8 mouse cellular contexts compared by ENCODE assay signal in genomic region chr5:144964465-144964864, GRCm38 (mm10). TPM values are rescaled to one million over a fixed set of nuclear protein-coding genes. Genes with fewer than 3 reads are reported as not detected.
DNase-seq lines count a peak whose midpoint lies in the region; ATAC-seq lines count a peak whose summit lies in the region.

No protein-coding gene starts in this region.

- peak overlapping the region; percentile 88 for H3K4me3 ChIP-seq in kidney, embryonic 16.5 days (ENCODE audit: low read length)
- H3K4me3 ChIP-seq in embryonic facial prominence, embryonic 11.5 days (ENCODE audit: low read depth, low read length) = peak overlapping the region; percentile 89
- peak overlapping the region; percentile 98 for H3K4me3 ChIP-seq in hindbrain, embryonic 15.5 days
- H3K4me3 ChIP-seq in midbrain, embryonic 16.5 days (ENCODE audit: low read depth, low read length) = peak overlapping the region; percentile 70

- WGBS in kidney, embryonic 16.5 days = 38% methylated on average over 7 of the region's 8 CpGs
- 18% methylated on average over 7 of the region's 8 CpGs for WGBS in embryonic facial prominence, embryonic 11.5 days
- 23% methylated on average over 8 of the region's 8 CpGs for whole genome bisulfite sequencing in hindbrain, embryonic 15.5 days
- 27% methylated on average over 7 of the region's 8 CpGs for WGBS in midbrain, embryonic 16.5 days

- peak overlapping the region; percentile 95; the same call in 1 of the 2 replicates for H3K27ac ChIP-seq in kidney, embryonic 16.5 days (ENCODE audit: low read length)
- no peak overlapping the region for H3K27ac ChIP-seq in embryonic facial prominence, embryonic 11.5 days (replicated peaks; ENCODE audit: low read depth, low read length)
- H3K27ac ChIP-seq in hindbrain, embryonic 15.5 days (replicated peaks) = peak overlapping the region; percentile 91
- H3K27ac ChIP-seq in midbrain, embryonic 16.5 days (ENCODE audit: low read length) = peak overlapping the region; percentile 84

- H3K4me1 ChIP-seq in kidney, embryonic 16.5 days (ENCODE audit: insufficient read depth, low read length) = peaks cover 26% of the 10 kb centered on the region
- peaks cover 4% of the 10 kb centered on the region; the same call in 1 of the 2 replicates for H3K4me1 ChIP-seq in embryonic facial prominence, embryonic 11.5 days (ENCODE audit: control insufficient read depth, insufficient read depth, low read length)
- peaks cover 46% of the 10 kb centered on the region for H3K4me1 ChIP-seq in hindbrain, embryonic 15.5 days (replicated peaks)
- H3K4me1 ChIP-seq in midbrain, embryonic 16.5 days (ENCODE audit: control insufficient read depth, insufficient read depth, low read length) = peaks cover 31% of the 10 kb centered on the region

- peaks cover 4% of the 10 kb centered on the region; the same call in 1 of the 2 replicates for H3K27me3 ChIP-seq in kidney, embryonic 16.5 days (ENCODE audit: insufficient read depth, low read length)
- H3K27me3 ChIP-seq in embryonic facial prominence, embryonic 11.5 days (ENCODE audit: control insufficient read depth, insufficient read depth, low read length) = peaks cover 3% of the 10 kb centered on the region; the same call in 1 of the 2 replicates
- H3K27me3 ChIP-seq in hindbrain, embryonic 15.5 days = peaks cover 4% of the 10 kb centered on the region; the same call in 1 of the 2 replicates
- no peaks in the 10 kb centered on the region; the same call in 1 of the 2 replicates for H3K27me3 ChIP-seq in midbrain, embryonic 16.5 days (ENCODE audit: control insufficient read depth, insufficient read depth, low read depth, low read length)

- H3K4me2 ChIP-seq in kidney, embryonic 16.5 days (replicated peaks; ENCODE audit: low read depth, low read length) = peak overlapping the region; percentile 90
- peak overlapping the region; percentile 13; the same call in 1 of the 2 replicates for H3K4me2 ChIP-seq in embryonic facial prominence, embryonic 11.5 days (ENCODE audit: low read depth, low read length)
- peak overlapping the region; percentile 80 for H3K4me2 ChIP-seq in hindbrain, embryonic 15.5 days
- H3K4me2 ChIP-seq in midbrain, embryonic 16.5 days (ENCODE audit: low read length) = peak overlapping the region; percentile 54

- ATAC-seq in kidney, embryonic 16.5 days (ENCODE audit: low FRiP score, low TSS enrichment) = peak; percentile 44
- ATAC-seq in embryonic facial prominence, embryonic 11.5 days (replicated peaks; ENCODE audit: insufficient number of reproducible peaks, low FRiP score, low TSS enrichment, low read depth) = peak; percentile 77
- peak; percentile 67 for ATAC-seq in hindbrain, embryonic 15.5 days (ENCODE audit: low FRiP score, low read depth)
- peak; percentile 74 for ATAC-seq in midbrain, embryonic 16.5 days
- ATAC-seq in CD4-positive, CD25-positive, alpha-beta regulatory T cell, adult 4 months = no peak

- no peak overlapping the region for H3K9ac ChIP-seq in kidney, embryonic 16.5 days (replicated peaks; ENCODE audit: low read length)
- no peak overlapping the region for H3K9ac ChIP-seq in embryonic facial prominence, embryonic 11.5 days (replicated peaks; ENCODE audit: low read length)
- H3K9ac ChIP-seq in hindbrain, embryonic 15.5 days = no peak overlapping the region
- peak overlapping the region; percentile 39; the same call in 1 of the 2 replicates for H3K9ac ChIP-seq in midbrain, embryonic 16.5 days (ENCODE audit: low read depth, low read length)

- no peaks in the 10 kb centered on the region for H3K9me3 ChIP-seq in kidney, embryonic 16.5 days (ENCODE audit: low read length)
- H3K9me3 ChIP-seq in embryonic facial prominence, embryonic 11.5 days (replicated peaks; ENCODE audit: control insufficient read depth, low read length) = no peaks in the 10 kb centered on the region
- no peaks in the 10 kb centered on the region for H3K9me3 ChIP-seq in hindbrain, embryonic 15.5 days
- no peaks in the 10 kb centered on the region for H3K9me3 ChIP-seq in midbrain, embryonic 16.5 days (replicated peaks; ENCODE audit: control insufficient read depth, low read length, poor library complexity, severe bottlenecking)

- no peak for DNase-seq in kidney, postnatal 4 days
- no peak for DNase-seq in embryonic facial prominence, embryonic 11.5 days (ENCODE audit: low spot score)
- DNase-seq in spleen, postnatal 10 days (ENCODE audit: low spot score in 2 of 2) = no peak
- no peak for DNase-seq in thymus, adult 18-20 months

- H3K36me3 ChIP-seq in kidney, embryonic 16.5 days (ENCODE audit: insufficient read depth, low read length) = no peaks in the 10 kb centered on the region
- H3K36me3 ChIP-seq in embryonic facial prominence, embryonic 11.5 days (replicated peaks; ENCODE audit: control insufficient read depth, insufficient read depth, low read depth, low read length) = no peaks in the 10 kb centered on the region
- H3K36me3 ChIP-seq in hindbrain, embryonic 15.5 days = no peaks in the 10 kb centered on the region
- no peaks in the 10 kb centered on the region for H3K36me3 ChIP-seq in midbrain, embryonic 16.5 days (ENCODE audit: control insufficient read depth, insufficient read depth, low read length)

RNA-seq across cellular contexts. Expression of gene Smurf1, which starts 1.2 kb away (rescaled TPM):
- polyA plus RNA-seq in kidney, embryonic 16.5 days (2015; fragmentation: Nextera tagmentation; extraction: Ambion mirVana) = 9.5 and 14.0 TPM in 2 replicates
- polyA plus RNA-seq in embryonic facial prominence, embryonic 11.5 days (2014; fragmentation: Nextera tagmentation; extraction: Ambion mirVana) = 12.1 and 16.7 TPM in 2 replicates
- polyA plus RNA-seq in hindbrain, embryonic 15.5 days (2015; fragmentation: Nextera tagmentation; extraction: Ambion mirVana) = 33.9 and 36.0 TPM in 2 replicates
- polyA plus RNA-seq in midbrain, embryonic 16.5 days (2015; fragmentation: Nextera tagmentation; extraction: Ambion mirVana) = 32.3 and 34.1 TPM in 2 replicates
- polyA plus RNA-seq in CD4-positive, CD25-positive, alpha-beta regulatory T cell, adult 4 months (2017; shearing (Covaris generic)) = 1 to 10 TPM; 4.6 to 4.8 TPM

Comparison
In these comparisons a context has a peak if more than half of its experiments do, and no peak if none do; other contexts are left out.
1. H3K4me2 ChIP-seq: peak in every context shown above with its lines; median percentile 90 in kidney, embryonic 16.5 days; 80 in hindbrain, embryonic 15.5 days; 54 in midbrain, embryonic 16.5 days; 13 in embryonic facial prominence, embryonic 11.5 days.